Mouse (Mus musculus) erythroblast, embryonic 14.5 days (primary cell): ENCODE measurements around the gene Slc11a2.
"Not testable (repeated sequence)": the region's sequence is repeated elsewhere in the genome, so short reads cannot be mapped to it uniquely, and the experiment has no call there.

ENCODE experiments used
- GATA1 ChIP-seq: IDR thresholded peaks from 2 replicates; pipeline ENCODE4 v1.6.1; 2012; ENCODE audit warnings: low read length, inconsistent platforms, mixed read lengths
- TAL1 ChIP-seq: IDR thresholded peaks from 3 replicates; pipeline ENCODE4 v1.6.1; 2012; ENCODE audit warnings: low read length, inconsistent platforms, mixed read lengths

GRCm38 (mm10) chr15:100365967-100366366, 58.9 kb downstream of the Slc11a2 start:
- TF ChIP-seq GATA1, TAL1: not testable (repeated sequence)
